Mouse (Mus musculus) megakaryocyte-erythroid progenitor cell, adult 5-6 weeks (primary cell): ENCODE data around the gene R3hdm4. TPM values are rescaled to one million over a fixed set of nuclear protein-coding genes. Genes with fewer than 3 reads are reported as not detected.

Experiments
- ATAC-seq: replicated peaks from 2 replicates; pipeline ENCODE4 v1.8.0; 2016; ENCODE audit warnings: mild to moderate bottlenecking, inconsistent platforms; ENCODE audit not compliant: severe bottlenecking, poor library complexity, low FRiP score, low TSS enrichment
- total RNA-seq, 2 experiments: library from RNA; stranded (forward) in 1 of 2; stranded (reverse) in 1 of 2; fragments of 200-1000, 215-1000 nt in 1 of 2; fragments of >200 nt in 1 of 2; fragmentation: Nextera tagmentation in 1 of 2; gene quantifications; 2 replicates each; pipeline ENCODE4 v1.2.3; 2014 to 2017

R3hdm4 gene
- total RNA-seq, 2 experiments from 2014 or later = 38.9 to 80.3 TPM

DNA sequence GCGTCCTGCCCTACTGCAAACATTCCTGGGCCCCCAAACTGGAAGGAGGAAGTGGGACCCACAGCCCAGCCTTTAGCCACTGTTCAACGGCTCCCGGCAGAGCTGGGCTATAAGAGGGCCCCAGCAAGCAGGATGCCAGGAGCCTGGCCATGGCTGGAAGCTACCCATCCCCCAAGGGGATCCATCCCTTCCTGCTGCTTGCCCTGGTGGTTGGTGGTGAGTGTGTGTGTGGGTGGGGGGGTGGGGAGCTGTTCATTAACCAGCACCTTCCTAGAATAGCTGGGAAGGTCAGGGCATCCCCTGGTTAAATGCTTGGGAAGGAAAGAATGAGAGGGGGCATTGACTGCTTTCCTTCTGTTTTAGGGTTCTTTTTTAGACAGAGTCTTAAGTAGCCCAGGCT lies 41.5 kb downstream of the R3hdm4 start:
- no peak for ATAC-seq

DNA sequence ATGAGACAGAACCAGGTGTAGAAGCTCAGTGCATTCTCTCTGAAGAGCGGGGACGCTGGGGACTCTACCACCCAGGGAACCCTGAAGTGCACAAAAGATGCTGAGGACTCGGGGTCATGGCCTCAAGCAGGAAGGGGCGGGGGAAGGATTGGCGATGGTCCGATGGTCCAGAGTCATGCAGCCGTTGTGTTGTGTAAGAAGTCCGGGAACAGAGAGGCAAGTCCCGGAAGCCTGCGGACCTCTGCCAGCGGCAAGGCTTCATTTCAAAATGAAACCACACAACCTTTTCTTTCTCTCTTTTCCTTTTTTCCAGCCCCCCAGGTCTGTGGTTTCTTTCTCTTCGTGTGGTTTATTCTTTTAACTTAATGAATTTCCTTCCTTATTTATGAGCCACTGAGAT lies 43.3 kb downstream of the R3hdm4 start:
- ATAC-seq = no peak

DNA sequence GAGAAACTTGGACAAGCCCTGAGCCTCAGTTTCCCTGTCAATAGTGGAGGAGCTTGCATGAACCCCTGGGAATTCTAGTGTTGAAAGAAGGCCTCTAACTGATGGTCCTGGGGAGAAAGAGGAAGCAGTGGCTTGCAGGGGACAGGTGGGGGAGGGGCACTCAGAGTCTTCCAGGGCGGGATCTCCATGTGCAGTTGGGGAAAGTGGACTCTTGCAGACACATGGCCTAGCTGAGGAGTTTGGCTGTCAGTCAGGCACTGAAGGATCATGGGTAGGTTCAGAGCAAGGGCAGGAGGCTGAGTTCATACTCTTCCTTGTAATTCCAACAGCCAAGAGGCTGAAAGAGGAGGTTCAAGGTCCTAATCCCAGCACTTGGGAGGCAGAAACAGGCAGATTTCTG lies 43.8 kb downstream of the R3hdm4 start:
- ATAC-seq = no peak

GRCm38 (mm10) chr10:79874290-79874862 lies 46.6 kb downstream of the R3hdm4 start, which contains the start of the genes Prtn3 and Plppr3:
Gene Prtn3 (plus strand): TSS chr10:79874476.
Gene Plppr3 (minus strand): TSS chr10:79874634.
- 0 out of 2 replicates have a peak, but pooled peaks have one; percentile 17 for ATAC-seq

- no peak for ATAC-seq
Observed at GRCm38 (mm10) chr10:79873715-79874289, 47.2 kb downstream of the R3hdm4 start.

DNA sequence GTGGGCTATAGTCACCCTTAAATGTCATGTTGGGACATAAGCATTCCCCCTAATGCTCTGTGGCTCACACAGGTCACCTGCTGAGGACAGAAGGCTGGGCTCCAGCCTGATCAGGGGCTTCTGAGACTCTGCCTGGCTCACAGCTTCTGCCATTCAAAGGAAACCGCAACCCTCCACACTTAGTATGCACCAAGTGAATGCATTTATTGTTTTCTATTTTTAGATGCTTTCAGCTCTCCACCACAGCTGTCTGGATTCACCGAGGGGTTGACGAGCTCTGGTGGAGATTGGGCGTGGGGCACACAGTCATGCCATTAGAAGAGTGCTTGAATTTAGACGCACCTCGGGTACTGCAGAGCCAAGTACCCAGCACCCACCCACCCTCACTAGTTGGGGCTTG lies 47.7 kb downstream of the R3hdm4 start:
- no peak for ATAC-seq

DNA sequence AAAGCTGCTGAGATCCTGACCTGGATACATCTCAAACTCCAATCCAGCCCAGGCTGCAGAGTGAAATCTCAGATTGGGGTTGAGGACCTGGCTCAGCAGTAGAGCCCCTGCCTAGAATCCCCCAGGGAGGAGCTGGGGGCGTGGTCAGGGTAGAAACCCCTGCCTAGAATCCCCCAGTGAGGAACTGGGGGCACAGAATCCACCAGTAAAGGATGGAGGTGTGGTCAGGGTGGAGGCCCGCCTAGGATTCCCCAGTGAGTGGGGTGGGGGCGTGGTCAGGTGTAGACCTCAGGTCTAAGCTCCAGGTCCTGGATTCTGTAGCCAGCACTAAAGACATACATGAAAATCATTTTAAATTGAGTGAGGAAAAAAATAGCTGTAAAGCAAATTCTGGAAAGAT lies 48.1 kb downstream of the R3hdm4 start:
- no peak for ATAC-seq

DNA sequence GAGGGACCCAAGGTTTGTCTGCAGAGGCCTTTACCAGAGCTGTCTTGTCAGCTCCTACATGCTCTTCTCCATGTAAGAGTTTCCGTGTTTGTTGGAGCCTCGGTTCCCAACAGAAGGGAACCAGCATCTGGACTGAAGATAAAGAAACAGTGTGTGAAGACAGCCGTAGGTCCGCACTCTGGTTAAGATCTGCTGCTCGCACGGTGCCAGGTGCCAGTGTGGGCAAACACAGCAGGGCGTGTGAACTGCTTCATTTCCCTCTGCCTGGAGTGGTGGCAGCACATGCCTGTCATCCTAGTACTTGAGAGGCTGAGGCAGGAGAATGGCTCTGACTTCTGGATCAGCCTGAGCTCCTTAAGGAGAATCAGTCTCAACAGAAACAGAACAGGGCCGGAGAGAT lies 49.2 kb downstream of the R3hdm4 start:
- no peak for ATAC-seq

DNA sequence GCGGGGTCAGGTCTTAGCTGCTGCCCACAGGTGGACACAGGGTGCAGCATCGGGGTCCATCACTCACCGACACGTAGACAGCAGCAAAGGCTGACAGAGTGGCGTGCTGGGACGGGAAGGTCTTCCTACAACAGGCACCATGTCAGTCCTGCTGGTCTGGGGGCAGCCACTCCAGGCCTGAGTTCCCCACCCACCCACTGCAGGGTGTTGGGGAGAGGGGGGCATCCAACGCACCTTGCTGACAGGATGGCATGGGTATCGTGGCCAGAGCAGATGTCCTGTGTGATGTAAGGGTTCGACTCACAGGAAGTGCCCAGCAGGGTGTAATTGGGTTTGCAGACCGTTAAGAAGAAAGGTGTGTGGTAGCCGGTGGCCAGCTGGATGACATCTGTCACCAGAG lies 54.4 kb downstream of the R3hdm4 start:
- 0 out of 2 replicates have a peak, but pooled peaks have one; percentile 5 for ATAC-seq

- peak; percentile 73 for ATAC-seq
Observed at GRCm38 (mm10) chr10:79865801-79866295, 55.2 kb downstream of the R3hdm4 start.

GRCm38 (mm10) chr10:79865189-79865601 lies 55.8 kb downstream of the R3hdm4 start:
- 0 out of 2 replicates have a peak, but pooled peaks have one; percentile 15 for ATAC-seq

DNA sequence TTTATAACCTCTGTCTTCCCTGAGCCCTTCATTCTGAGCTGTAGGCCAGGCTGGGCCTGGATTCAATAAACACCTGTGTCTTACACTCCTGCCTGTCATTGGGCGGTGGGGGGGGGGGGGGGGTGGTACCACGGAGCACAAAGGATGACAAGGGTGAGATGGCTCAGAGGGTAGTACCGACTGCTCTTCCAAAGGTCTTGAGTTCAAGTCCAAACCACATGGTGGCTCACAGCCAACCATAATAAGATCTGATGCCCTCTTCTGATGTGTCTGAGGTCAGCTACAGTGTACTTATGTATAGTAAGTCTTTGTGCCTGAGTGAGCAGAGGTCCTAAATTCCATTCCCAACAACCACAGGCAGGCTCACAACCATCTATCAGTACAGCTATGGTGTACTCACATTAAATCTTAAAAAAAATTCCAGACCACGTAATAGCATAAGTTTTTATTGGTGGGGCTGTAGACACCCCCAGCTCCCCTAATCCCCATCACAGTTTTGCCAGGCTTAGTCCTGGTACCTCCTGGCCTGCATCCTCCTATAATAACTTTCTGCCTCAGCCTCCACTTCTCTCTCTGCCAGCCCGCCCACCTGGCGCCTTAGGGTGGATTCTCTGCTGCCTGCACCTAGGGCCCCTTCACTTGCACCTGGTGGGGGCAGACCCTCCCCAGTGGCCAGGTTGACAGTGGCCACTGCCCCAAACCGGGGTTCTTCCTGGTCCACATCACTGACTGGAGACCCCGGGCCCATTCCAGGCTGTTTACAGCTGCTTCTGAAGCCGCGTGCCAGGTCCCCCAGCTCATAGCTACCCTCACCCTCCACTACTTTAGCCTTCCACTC lies 56.4 kb downstream of the R3hdm4 start:
- no peak for ATAC-seq

GRCm38 (mm10) chr10:79862925-79863324 lies 58.1 kb downstream of the R3hdm4 start:
- ATAC-seq = no peak

DNA sequence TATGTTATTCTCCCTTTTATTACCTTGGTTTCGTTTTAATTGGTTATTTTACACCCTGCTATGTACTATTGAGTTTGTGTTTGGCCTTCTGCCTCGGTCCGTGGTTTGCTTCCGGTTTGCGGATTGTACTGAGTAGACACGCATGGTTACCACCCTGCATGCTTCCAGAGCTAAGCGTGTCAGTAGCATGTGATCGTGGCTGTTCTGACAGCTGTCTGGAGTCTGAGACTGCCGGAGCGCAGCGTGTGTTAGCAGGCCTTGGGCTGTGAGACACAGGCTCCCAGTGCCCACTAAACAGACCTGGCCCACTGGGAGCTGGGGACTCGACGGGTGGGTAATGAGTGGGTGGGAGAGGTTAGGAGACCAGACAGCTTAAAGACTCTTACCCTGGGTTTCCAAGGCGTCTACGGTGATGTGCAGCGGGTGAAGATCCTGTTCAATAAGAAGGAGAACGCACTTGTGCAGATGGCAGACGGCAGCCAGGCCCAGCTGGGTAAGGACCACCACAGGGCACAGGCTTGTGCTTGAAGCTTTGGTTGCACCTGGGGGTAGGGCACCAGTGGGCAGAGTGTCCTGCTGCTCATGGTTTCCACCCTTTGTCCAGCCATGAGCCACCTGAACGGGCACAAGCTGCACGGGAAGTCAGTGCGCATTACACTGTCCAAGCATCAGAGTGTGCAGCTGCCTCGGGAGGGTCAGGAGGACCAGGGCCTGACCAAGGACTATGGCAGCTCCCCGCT lies 58.8 kb downstream of the R3hdm4 start:
- ATAC-seq = no peak

DNA sequence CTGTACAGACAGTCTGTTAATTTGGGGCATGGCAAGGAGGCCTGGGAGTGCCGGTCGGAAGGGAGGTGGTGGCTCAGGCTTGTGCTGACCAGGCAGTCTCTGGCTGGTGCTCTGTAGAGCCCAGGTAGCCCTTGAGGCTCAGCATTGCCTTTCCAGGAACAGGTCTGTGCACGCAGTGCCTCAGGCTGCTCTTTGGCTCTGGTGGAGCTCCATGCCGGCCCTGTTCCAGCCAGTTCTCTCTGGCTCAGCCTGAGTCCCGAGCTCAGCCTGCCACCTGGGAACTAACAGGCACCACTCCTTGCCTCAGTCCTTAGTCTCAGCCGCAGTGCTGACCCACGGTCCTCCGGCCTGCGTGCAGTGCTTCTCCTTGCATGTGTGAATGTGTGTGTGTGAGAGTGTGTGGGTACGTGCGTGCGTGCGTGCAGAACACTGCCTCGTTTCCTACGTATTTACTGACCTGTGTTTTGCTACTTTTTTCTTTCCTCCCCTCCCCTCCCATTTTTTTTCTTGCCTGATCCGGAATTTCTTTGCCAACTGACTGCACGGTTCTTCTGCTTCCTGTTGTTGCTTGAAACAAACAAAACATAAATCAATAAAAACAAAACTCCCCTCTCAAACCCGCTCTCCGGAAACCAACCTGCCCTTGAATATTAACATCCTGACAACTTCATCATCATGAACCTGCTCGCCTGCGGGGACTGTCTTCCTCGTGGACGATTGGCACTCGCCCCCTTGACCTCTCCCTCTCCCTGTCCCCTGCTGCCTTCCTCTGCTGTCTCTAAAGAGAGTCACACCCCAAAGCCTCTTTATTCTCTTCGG lies 59.6 kb downstream of the R3hdm4 start:
- ATAC-seq = no peak

GRCm38 (mm10) chr10:79860079-79860911 lies 60.7 kb downstream of the R3hdm4 start:
- ATAC-seq = no peak
